Mouse (Mus musculus) spleen, postnatal 14 days (tissue): ENCODE measurements around the gene Tmem30b.
A peak's percentile ranks its signal among the peaks of the same experiment; 100 is the strongest.

Experiments
- DNase-seq, 2 experiments: peaks; one replicate each; pipeline ENCODE4 v3.0.0; 2021 to 2022; ENCODE audit warnings: low spot score in 2 of 2

Tmem30b gene

DNA sequence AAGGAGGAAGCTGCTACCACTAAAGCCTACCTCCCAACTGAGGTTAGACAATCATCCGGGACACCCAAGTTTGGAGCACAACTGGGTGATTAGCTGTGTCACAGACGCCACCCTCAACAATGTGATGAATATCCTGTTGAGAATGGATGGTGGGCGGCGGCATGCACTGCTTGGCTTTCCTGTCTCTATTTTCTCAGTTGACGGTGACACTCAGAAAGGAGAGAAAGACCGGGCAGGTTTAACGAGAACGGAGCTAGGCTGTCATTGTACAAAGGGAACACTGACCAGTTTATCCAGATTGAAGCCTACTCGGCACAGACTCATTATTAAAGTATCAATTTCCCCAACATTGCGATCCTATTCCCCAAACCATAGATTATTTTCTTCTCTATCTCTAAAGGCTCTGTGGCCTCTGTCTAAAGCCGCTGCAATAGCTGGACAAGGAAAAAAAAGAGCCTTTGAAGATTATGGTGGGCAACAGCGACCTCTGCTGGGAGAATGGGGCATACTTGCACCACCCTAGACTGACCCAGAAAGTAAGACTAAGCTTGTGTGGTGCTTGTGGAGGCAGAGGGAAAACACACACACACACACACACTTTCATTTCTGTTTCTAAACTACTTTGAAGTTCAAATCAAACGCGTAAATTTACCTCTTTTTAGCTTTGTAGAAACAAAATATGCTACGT lies 29.0 kb downstream of the Tmem30b start:
- DNase-seq: peak in 1 of 2 experiments; percentile 19

DNA sequence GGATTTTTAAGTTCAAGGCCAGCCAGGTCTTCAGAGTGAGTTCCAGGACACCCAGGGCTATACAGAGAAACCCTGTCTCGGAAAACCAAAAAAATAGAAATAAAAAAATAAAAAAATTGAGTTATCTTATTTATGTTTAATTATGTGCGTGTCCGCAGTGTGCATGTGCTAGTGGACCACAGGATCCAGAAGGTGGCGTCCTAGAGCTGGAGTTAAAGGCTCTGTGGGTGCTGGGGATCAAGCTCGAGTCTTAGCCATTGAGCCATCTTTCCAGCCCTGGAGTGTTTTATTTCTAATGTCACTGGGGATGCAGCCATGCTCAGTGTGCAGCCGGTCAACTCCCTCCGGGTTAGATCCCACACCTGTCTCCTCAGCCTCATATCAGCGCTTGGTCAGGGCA lies 29.7 kb downstream of the Tmem30b start:
- no peak for DNase-seq

GRCm38 (mm10) chr12:73514722-73515121 lies 31.5 kb downstream of the Tmem30b start:
- no peak for DNase-seq

GRCm38 (mm10) chr12:73513958-73514357 lies 32.2 kb downstream of the Tmem30b start:
- DNase-seq: no peak

GRCm38 (mm10) chr12:73511467-73512047 lies 34.6 kb downstream of the Tmem30b start:
- DNase-seq: no peak

DNA sequence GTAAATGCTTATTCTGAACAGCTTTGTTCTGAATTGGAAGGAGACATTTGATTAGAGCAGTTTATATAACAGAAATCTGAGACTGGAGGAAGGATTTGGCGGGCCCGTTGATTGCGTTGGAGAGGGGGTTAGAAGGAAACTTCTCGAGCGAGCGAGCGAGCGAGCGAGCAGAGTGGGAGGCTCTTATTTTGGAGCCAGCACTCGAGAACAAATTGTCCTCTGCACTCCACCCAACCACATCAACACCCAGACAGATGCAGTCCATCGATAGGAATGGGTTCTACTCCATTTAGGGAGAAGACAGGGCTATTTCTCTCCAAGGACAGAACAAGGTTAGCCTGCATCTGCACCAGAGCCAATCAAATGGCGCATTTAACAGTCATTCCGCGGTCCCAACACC lies 39.1 kb downstream of the Tmem30b start:
- DNase-seq: no peak

DNA sequence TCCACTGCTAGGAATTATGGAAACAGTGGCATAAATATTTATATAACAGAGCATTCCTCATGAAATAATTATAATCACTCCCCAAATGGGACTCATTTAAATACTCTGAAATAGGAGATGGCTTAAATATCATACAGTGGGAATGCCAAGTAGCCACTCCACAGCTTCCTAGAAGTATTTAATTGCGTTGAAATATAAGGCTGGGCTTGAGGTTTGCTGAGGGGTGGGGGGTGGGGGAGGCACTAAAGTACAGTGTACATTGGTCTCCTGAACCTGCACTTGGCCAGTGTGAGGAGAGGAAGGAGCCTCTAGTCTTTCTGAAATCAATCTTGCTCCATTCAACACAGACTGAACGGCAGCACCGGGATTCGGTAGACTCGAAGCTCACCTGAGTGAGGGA lies 39.5 kb downstream of the Tmem30b start:
- DNase-seq: no peak

GRCm38 (mm10) chr12:73500689-73501326 lies 45.4 kb downstream of the Tmem30b start:
- no peak for DNase-seq

DNA sequence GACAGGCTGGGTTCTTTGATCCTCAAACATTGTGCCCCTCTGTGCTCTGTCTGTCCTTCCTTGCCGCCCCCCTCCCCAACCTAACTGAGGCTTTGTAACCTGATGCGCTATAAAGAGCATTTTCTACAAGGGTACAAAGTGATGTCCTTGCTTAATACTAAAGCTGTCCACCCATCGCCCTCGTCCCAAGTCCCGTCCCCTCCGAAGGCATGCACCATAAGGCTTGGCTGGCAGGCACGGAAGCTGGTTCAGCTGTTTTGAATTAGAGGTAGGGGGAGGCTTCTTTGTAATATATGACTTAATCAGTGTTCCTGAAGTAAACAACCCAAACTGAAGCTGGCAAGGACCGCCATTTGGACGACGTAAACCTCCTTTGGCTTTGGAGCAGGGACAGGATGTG lies 51.0 kb downstream of the Tmem30b start:
- no peak for DNase-seq

DNA sequence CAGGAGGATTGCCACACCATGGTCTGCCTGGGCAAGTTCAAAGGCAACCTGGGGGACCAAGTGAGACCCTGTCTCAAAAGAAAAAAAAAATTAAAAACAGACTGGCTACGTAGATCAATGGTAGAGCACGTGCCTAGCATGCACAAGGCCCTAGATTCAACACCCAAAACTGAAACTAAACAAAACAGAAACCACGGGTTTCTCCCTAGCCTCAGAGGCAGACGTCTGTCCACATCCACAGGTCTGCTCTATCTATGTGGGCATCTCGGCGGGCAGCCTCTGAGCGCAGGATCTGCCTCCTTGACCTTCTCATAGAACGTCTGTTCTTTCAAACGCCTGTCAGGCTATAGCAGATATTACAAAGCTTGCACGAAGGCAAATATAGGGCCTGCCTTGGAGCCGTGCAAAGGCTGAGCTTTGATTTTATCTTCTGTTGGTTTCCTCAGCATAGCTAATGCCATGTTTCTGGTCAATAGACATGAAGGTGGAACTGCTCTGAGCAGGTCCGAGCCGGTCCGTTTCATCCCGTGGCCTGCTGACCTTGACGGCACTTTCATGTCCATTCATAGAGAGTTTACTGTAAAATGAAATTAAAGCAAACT lies 52.2 kb downstream of the Tmem30b start:
- no peak for DNase-seq
